Mouse (Mus musculus) liver, embryonic 15.5 days (tissue): ENCODE results near the gene Rabif. TPM values are rescaled to one million over a fixed set of nuclear protein-coding genes. Genes with fewer than 3 reads are reported as not detected.
"Not testable (repeated sequence)": the region's sequence is repeated elsewhere in the genome, so short reads cannot be mapped to it uniquely, and the experiment has no call there.

ENCODE experiments used
- ATAC-seq: fragments of 200-750 bp; cut with Nextera tagmentation; 2 replicates; pipeline ENCODE4 v1.8.0; 2017; ENCODE audit warnings: moderate number of reproducible peaks, mild to moderate bottlenecking, moderate library complexity; ENCODE audit not compliant: insufficient read depth
- H3K27ac ChIP-seq: fragments of 300-500 bp; sonication (generic); replicated peaks from 2 replicates; pipeline ENCODE4 v1.5.1; 2015; ENCODE audit warnings: mild to moderate bottlenecking, inconsistent platforms
- H3K27me3 ChIP-seq: fragments of 300-500 bp; sonication (generic); 2 replicates; pipeline ENCODE4 v1.6.1; 2015; ENCODE audit warnings: mild to moderate bottlenecking, inconsistent platforms
- H3K36me3 ChIP-seq: fragments of 300-500 bp; sonication (generic); replicated peaks from 2 replicates; pipeline ENCODE4 v1.6.1; 2015; ENCODE audit warnings: moderate library complexity, mild to moderate bottlenecking, inconsistent platforms
- H3K4me1 ChIP-seq: fragments of 300-500 bp; sonication (generic); replicated peaks from 2 replicates; pipeline ENCODE4 v1.6.1; 2015; ENCODE audit warnings: inconsistent platforms
- H3K4me2 ChIP-seq: fragments of 300-500 bp; sonication (generic); 2 replicates; pipeline ENCODE4 v1.6.1; 2015; ENCODE audit warnings: moderate library complexity, mild to moderate bottlenecking, inconsistent platforms
- H3K4me3 ChIP-seq: fragments of 300-500 bp; sonication (generic); replicated peaks from 2 replicates; pipeline ENCODE4 v1.5.1; 2015; ENCODE audit warnings: mild to moderate bottlenecking, inconsistent platforms
- H3K9ac ChIP-seq: fragments of 300-500 bp; sonication (generic); 2 replicates; pipeline ENCODE4 v1.6.1; 2015; ENCODE audit warnings: moderate library complexity, mild to moderate bottlenecking, inconsistent platforms
- H3K9me3 ChIP-seq: fragments of 300-500 bp; sonication (generic); replicated peaks from 2 replicates; pipeline ENCODE4 v1.6.1; 2016; ENCODE audit warnings: inconsistent platforms
- WGBS: fragments of 180-500 bp; shearing (Covaris S2); methylation state at CpG from one replicate; pipeline ENCODE4 v1.1.7; 2015; ENCODE audit warnings: mixed read lengths; ENCODE audit not compliant: insufficient replicate concordance; 5-methylcytosine and 5-hydroxymethylcytosine counted together
- polyA plus RNA-seq: library from polyadenylated mRNA; unstranded; fragments of >200 nt; fragmentation: Nextera tagmentation; extraction: Ambion mirVana; gene quantifications from 2 replicates; pipeline ENCODE4 v1.2.1, GENCODE M21; 2015

Rabif gene
- 15.8 and 16.5 TPM in 2 replicates for polyA plus RNA-seq

GRCm38 (mm10) chr1:134494428-134495215 is at the start of gene Rabif:
Gene Rabif (plus strand): TSS chr1:134494648.
- peak; percentile 97 for ATAC-seq
- H3K36me3 ChIP-seq, result peaks cover 30% of the 10 kb centered on the region
- peak within 1 kb of the TSS; percentile 96 for H3K27ac ChIP-seq
- H3K9me3 ChIP-seq, result no peaks in the 10 kb centered on the region
- peaks cover 53% of the 10 kb centered on the region for H3K4me1 ChIP-seq
- peak within 1 kb of the TSS; percentile 84 for H3K4me2 ChIP-seq
- H3K4me3 ChIP-seq, result peak within 1 kb of the TSS; percentile 84
- WGBS, result under 1% methylated on average over 58 of the region's 58 CpGs
- no peaks in the 10 kb centered on the region for H3K27me3 ChIP-seq
- peak within 1 kb of the TSS; percentile 78 for H3K9ac ChIP-seq

- Histone ChIP-seq H3K4me1 (peaks cover 13% of the 10 kb centered on the region), H3K9me3 (no peaks in the 10 kb centered on the region), H3K4me3 (no peak overlapping the region), H3K9ac (no peak overlapping the region), H3K27ac (no peak overlapping the region), H3K36me3 (no peaks in the 10 kb centered on the region), H3K27me3 (no peaks in the 10 kb centered on the region), H3K4me2 (no peak overlapping the region)
- ATAC-seq, result no peak
- WGBS, result 63% methylated on average over 2 of the region's 2 CpGs
Observed at GRCm38 (mm10) chr1:134445418-134445817, 49.0 kb upstream of the Rabif start.

GRCm38 (mm10) chr1:134448537-134448936 is 45.9 kb upstream of the Rabif start:
- not testable (repeated sequence) for ATAC-seq, H3K4me2 ChIP-seq, H3K9ac ChIP-seq, H3K4me3 ChIP-seq, H3K9me3 ChIP-seq, H3K27ac ChIP-seq, H3K4me1 ChIP-seq, H3K27me3 ChIP-seq, H3K36me3 ChIP-seq
- WGBS, result 56% methylated on average over 3 of the region's 3 CpGs

DNA sequence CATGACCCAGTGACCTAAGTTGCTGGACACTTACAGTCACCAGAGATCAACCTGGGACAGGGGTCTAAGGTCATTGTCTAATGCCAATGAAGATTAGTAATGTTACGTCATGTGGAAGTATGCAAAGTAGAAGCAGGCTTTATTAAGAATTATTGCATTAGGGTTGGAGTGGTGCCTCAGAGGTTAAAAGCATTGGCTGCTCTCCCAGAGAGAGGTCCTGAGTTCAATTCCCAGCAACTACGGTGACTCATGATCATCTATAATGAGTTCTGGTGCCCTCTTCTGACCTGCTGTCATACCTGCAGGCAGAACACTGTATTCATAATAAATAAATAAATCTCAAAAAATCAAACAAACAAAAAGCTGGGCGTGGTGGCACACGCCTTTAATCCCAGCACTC is 44.2 kb upstream of the Rabif start:
- 75% methylated on average over 4 of the region's 4 CpGs for WGBS
- H3K9me3 ChIP-seq, result no peaks in the 10 kb centered on the region
- peaks cover 11% of the 10 kb centered on the region for H3K4me1 ChIP-seq
- no peak overlapping the region for H3K9ac ChIP-seq
- no peak overlapping the region for H3K4me3 ChIP-seq
- no peak for ATAC-seq
- H3K27me3 ChIP-seq, result no peaks in the 10 kb centered on the region; the same call in 1 of the 2 replicates
- H3K27ac ChIP-seq, result no peak overlapping the region
- H3K4me2 ChIP-seq, result no peak overlapping the region
- no peaks in the 10 kb centered on the region for H3K36me3 ChIP-seq

DNA sequence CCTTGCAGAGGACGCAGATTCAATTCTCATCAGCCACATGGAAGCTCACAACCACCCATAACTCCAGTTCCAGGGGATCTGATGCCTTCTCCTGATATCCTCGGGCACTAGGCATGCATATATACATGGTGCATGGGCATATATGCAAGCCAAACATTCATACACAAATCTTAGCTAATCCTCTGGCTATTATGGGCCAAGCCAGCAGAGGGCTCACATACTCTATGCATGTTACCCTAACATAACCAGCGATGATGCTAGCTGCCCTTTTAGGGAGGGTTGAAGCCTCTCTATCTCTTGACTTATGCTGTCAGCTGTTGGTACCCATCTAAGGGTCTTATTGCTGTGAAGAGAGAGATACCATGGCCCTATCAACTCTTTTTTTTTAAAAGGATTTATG is 43.5 kb upstream of the Rabif start:
- Histone ChIP-seq H3K9me3 (no peaks in the 10 kb centered on the region), H3K4me3 (no peak overlapping the region), H3K9ac (no peak overlapping the region), H3K4me2 (no peak overlapping the region), H3K4me1 (peaks cover 10% of the 10 kb centered on the region), H3K27ac (no peak overlapping the region), H3K27me3 (no peaks in the 10 kb centered on the region; the same call in 1 of the 2 replicates), H3K36me3 (no peaks in the 10 kb centered on the region)
- ATAC-seq, result no peak
- WGBS, result 28% methylated on average over 3 of the region's 3 CpGs

- ATAC-seq, result peak; percentile 92
- Histone ChIP-seq H3K4me3 (peak within 1 kb of the TSS; percentile 99), H3K4me1 (peaks cover 48% of the 10 kb centered on the region), H3K4me2 (peak within 1 kb of the TSS; percentile 79), H3K27me3 (no peaks in the 10 kb centered on the region; the same call in 1 of the 2 replicates), H3K27ac (peak within 1 kb of the TSS; percentile 96), H3K9me3 (no peaks in the 10 kb centered on the region), H3K9ac (peak within 1 kb of the TSS; percentile 99), H3K36me3 (peaks cover 23% of the 10 kb centered on the region)
- under 1% methylated on average over 61 of the region's 61 CpGs for WGBS
Observed at GRCm38 (mm10) chr1:134454904-134455824, 39.3 kb upstream of the Rabif start, which contains the start of gene Klhl12. Gene Klhl12 (plus strand): TSS chr1:134455531.

- Histone ChIP-seq H3K27ac (peak overlapping the region; percentile 96), H3K27me3 (no peaks in the 10 kb centered on the region; the same call in 1 of the 2 replicates), H3K9me3 (no peaks in the 10 kb centered on the region), H3K36me3 (peaks cover 27% of the 10 kb centered on the region), H3K4me1 (peaks cover 55% of the 10 kb centered on the region), H3K9ac (peak overlapping the region; percentile 99), H3K4me3 (peak overlapping the region; percentile 99), H3K4me2 (peak overlapping the region; percentile 79)
- WGBS, result 13% methylated on average over 5 of the region's 5 CpGs
- no peak for ATAC-seq
Observed at GRCm38 (mm10) chr1:134456060-134456459, 38.4 kb upstream of the Rabif start.

GRCm38 (mm10) chr1:134458139-134458727 is 36.2 kb upstream of the Rabif start:
- WGBS, result 79% methylated on average over 7 of the region's 7 CpGs
- H3K27ac ChIP-seq, result peak overlapping the region; percentile 39; the same call in 1 of the 2 replicates
- no peak overlapping the region for H3K4me3 ChIP-seq
- peaks cover 47% of the 10 kb centered on the region for H3K36me3 ChIP-seq
- H3K4me2 ChIP-seq, result peak overlapping the region; percentile 79
- H3K27me3 ChIP-seq, result no peaks in the 10 kb centered on the region; the same call in 1 of the 2 replicates
- H3K9ac ChIP-seq, result no peak overlapping the region
- no peaks in the 10 kb centered on the region for H3K9me3 ChIP-seq
- ATAC-seq, result no peak
- H3K4me1 ChIP-seq, result peaks cover 74% of the 10 kb centered on the region

DNA sequence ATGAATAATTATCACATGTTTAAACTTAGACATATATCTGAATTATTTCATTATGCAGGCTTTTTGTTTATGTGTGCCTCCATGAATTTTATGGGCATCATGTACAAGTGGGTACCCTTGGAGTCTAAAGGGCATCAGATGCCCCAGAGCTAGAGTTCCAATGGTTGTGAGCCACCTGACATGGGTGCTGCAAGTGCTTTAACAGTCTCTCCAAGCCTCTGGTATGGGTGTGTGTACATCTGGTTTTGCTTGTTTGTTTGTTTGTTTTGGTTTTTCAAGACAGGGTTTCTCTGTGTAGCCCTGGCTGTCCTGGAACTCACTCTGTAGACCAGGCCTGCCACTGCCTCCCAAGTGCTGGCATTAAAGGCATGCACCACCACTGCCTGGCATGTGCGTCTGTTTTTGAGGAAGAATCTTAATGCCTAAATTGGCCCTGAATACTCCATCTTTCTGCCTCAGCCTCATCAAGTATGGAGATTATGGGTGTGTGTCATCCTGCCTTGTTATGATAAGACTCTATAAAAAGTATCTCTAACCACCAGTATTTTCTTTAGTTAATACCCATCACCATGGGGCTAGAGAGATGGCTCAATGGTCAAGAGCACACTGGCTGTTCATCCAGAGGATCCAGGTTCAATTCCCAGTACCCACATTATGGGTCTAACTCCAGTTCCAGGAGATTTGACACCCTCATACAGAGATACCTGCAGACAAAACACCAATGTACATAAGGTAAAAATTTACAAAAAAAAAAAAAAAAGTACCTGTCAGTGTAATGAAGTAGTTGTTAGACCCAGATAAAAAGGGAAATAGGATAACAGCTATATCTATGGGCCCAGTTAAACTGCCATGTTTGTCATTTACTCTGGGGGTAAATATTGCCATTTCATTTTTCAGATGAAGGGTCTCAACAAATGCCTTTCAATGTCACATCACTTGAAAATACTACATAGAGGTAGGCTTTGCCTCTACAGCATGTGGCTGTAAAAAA is 33.9 kb upstream of the Rabif start:
- peak; percentile 99 for ATAC-seq
- peak overlapping the region; percentile 61 for H3K4me2 ChIP-seq
- H3K27ac ChIP-seq, result peak overlapping the region; percentile 96
- H3K27me3 ChIP-seq, result no peaks in the 10 kb centered on the region
- peaks cover 71% of the 10 kb centered on the region for H3K4me1 ChIP-seq
- H3K9ac ChIP-seq, result peak overlapping the region; percentile 16
- H3K36me3 ChIP-seq, result peaks cover 68% of the 10 kb centered on the region
- 24% methylated on average over 1 of the region's 1 CpGs for WGBS
- no peaks in the 10 kb centered on the region for H3K9me3 ChIP-seq
- H3K4me3 ChIP-seq, result peak overlapping the region; percentile 29; the same call in 1 of the 2 replicates

GRCm38 (mm10) chr1:134484623-134485022 is 9.8 kb upstream of the Rabif start:
- peaks cover 94% of the 10 kb centered on the region for H3K36me3 ChIP-seq
- no peak overlapping the region for H3K4me3 ChIP-seq
- H3K4me2 ChIP-seq, result 0 out of 2 replicates have a peak overlapping the region, but pooled peaks have one; percentile 3
- peaks cover 15% of the 10 kb centered on the region for H3K4me1 ChIP-seq
- H3K9ac ChIP-seq, result no peak overlapping the region
- WGBS, result 25% methylated on average over 2 of the region's 2 CpGs
- no peaks in the 10 kb centered on the region for H3K27me3 ChIP-seq
- H3K9me3 ChIP-seq, result no peaks in the 10 kb centered on the region
- H3K27ac ChIP-seq, result peak overlapping the region; percentile 48; the same call in 1 of the 2 replicates
- peak; percentile 86 for ATAC-seq
